Mouse (Mus musculus) embryonic facial prominence, embryonic 11.5 days (tissue): Measurements from ENCODE around the gene Ofcc1. TPM values are rescaled to one million over a fixed set of nuclear protein-coding genes. Genes with fewer than 3 reads are reported as not detected.

Experiments used
- ATAC-seq: fragments of 200-750 bp; cut with Nextera tagmentation; replicated peaks from 2 replicates; pipeline ENCODE4 v1.8.0; 2017; ENCODE audit warnings: low read depth; ENCODE audit not compliant: insufficient number of reproducible peaks, low FRiP score, low TSS enrichment
- DNase-seq: peaks from one replicate; pipeline ENCODE4 v3.0.0-alpha.2; 2015; ENCODE audit warnings: low spot score
- H3K27ac ChIP-seq: fragments of 300-500 bp; sonication (generic); replicated peaks from 2 replicates; pipeline ENCODE4 v1.5.1; 2014; ENCODE audit warnings: mild to moderate bottlenecking, low read depth, low read length, control low read depth
- H3K27me3 ChIP-seq: fragments of 300-500 bp; sonication (generic); 2 replicates; pipeline ENCODE4 v1.6.1; 2014; ENCODE audit warnings: mild to moderate bottlenecking, low read length, moderate library complexity, mixed read lengths; ENCODE audit not compliant: control insufficient read depth, insufficient read depth
- H3K36me3 ChIP-seq: fragments of 300-500 bp; sonication (generic); replicated peaks from 2 replicates; pipeline ENCODE4 v1.6.1; 2014; ENCODE audit warnings: low read depth, mild to moderate bottlenecking, low read length, moderate library complexity, mixed read lengths; ENCODE audit not compliant: control insufficient read depth, insufficient read depth
- H3K4me1 ChIP-seq: fragments of 300-500 bp; sonication (generic); 2 replicates; pipeline ENCODE4 v1.6.1; 2014; ENCODE audit warnings: low read length, mixed read lengths; ENCODE audit not compliant: control insufficient read depth, insufficient read depth
- H3K4me2 ChIP-seq: fragments of 300-500 bp; sonication (generic); 2 replicates; pipeline ENCODE4 v1.6.1; 2014; ENCODE audit warnings: low read depth, mild to moderate bottlenecking, control low read depth, low read length, moderate library complexity
- H3K4me3 ChIP-seq: fragments of 300-500 bp; sonication (generic); 2 replicates; pipeline ENCODE4 v1.5.1; 2014; ENCODE audit warnings: low read depth, low read length, control low read depth
- H3K9ac ChIP-seq: fragments of 300-500 bp; sonication (generic); replicated peaks from 2 replicates; pipeline ENCODE4 v1.6.1; 2014; ENCODE audit warnings: mild to moderate bottlenecking, control low read depth, low read length
- H3K9me3 ChIP-seq: fragments of 300-500 bp; sonication (generic); replicated peaks from 2 replicates; pipeline ENCODE4 v1.6.1; 2016; ENCODE audit warnings: mild to moderate bottlenecking, low read length, inconsistent platforms, mixed read lengths; ENCODE audit not compliant: control insufficient read depth
- WGBS: fragments of 180-500 bp; shearing (Covaris S2); extraction: QIAGEN DNeasy Blood & Tissue Kit; methylation state at CpG from one replicate; pipeline ENCODE4 v1.1.7; 2014; 5-methylcytosine and 5-hydroxymethylcytosine counted together
- polyA plus RNA-seq: library from polyadenylated mRNA; unstranded; fragments of >200 nt; fragmentation: Nextera tagmentation; extraction: Ambion mirVana; gene quantifications from 2 replicates; pipeline ENCODE4 v1.2.1, GENCODE M21; 2014

Ofcc1 gene
- polyA plus RNA-seq, 1 experiment from 2014 or later, result 0.08 TPM

- ATAC-seq, result no peak
- Histone ChIP-seq H3K27ac (no peak overlapping the region), H3K4me1 (no peaks in the 10 kb centered on the region), H3K4me2 (no peak overlapping the region), H3K9ac (no peak overlapping the region), H3K27me3 (no peaks in the 10 kb centered on the region), H3K9me3 (no peaks in the 10 kb centered on the region), H3K4me3 (no peak overlapping the region), H3K36me3 (no peaks in the 10 kb centered on the region)
- no peak for DNase-seq
- WGBS, result 92% methylated on average over 2 of the region's 2 CpGs
These were observed 237.4 kb downstream of the Ofcc1 start for GRCm38 (mm10) chr13:40123868-40124267.

- 65% methylated on average over 2 of the region's 2 CpGs for WGBS
- Histone ChIP-seq H3K27ac (no peak overlapping the region), H3K36me3 (no peaks in the 10 kb centered on the region), H3K4me2 (no peak overlapping the region), H3K4me1 (no peaks in the 10 kb centered on the region), H3K9me3 (no peaks in the 10 kb centered on the region), H3K9ac (no peak overlapping the region), H3K4me3 (no peak overlapping the region), H3K27me3 (no peaks in the 10 kb centered on the region)
- ATAC-seq (no peak), DNase-seq (no peak)
These were observed 248.9 kb downstream of the Ofcc1 start for GRCm38 (mm10) chr13:40112336-40112735.

GRCm38 (mm10) chr13:40076236-40076635, 285.0 kb downstream of the Ofcc1 start:
- H3K36me3 ChIP-seq, result no peaks in the 10 kb centered on the region
- no peak overlapping the region for H3K27ac ChIP-seq
- no peak overlapping the region for H3K4me2 ChIP-seq
- no peaks in the 10 kb centered on the region for H3K27me3 ChIP-seq
- WGBS, result 84% methylated on average over 4 of the region's 4 CpGs
- no peak overlapping the region for H3K4me3 ChIP-seq
- no peaks in the 10 kb centered on the region for H3K9me3 ChIP-seq
- no peak overlapping the region for H3K9ac ChIP-seq
- ATAC-seq, result no peak
- no peaks in the 10 kb centered on the region for H3K4me1 ChIP-seq
- DNase-seq, result no peak

- H3K9ac ChIP-seq, result no peak overlapping the region
- DNase-seq (no peak), ATAC-seq (no peak)
- H3K4me3 ChIP-seq, result no peak overlapping the region
- no peaks in the 10 kb centered on the region for H3K36me3 ChIP-seq
- H3K4me2 ChIP-seq, result no peak overlapping the region
- H3K27me3 ChIP-seq, result no peaks in the 10 kb centered on the region
- WGBS, result 60% methylated on average over 3 of the region's 3 CpGs
- H3K4me1 ChIP-seq, result no peaks in the 10 kb centered on the region
- no peaks in the 10 kb centered on the region for H3K9me3 ChIP-seq
- H3K27ac ChIP-seq, result no peak overlapping the region
These were observed 286.3 kb downstream of the Ofcc1 start for GRCm38 (mm10) chr13:40074850-40075416.

DNA sequence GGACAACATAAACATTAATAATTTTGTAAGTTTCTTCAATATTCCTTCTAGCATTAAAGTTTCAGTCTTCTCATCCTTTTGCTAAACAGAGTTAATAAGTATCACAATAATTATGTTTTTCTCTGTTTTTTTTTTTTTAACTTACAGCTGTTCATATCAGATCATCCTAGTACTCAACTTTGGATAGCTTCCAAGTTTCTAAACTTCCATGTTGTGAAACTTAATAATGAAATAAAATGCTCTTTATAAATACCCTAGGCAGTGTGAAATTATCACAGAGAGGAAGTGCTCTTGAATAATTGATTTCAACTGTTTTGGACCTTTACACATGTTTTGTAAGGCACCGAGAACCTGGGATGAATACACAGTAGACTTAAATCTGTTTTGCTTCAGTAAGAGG, 291.2 kb downstream of the Ofcc1 start:
- H3K4me2 ChIP-seq, result no peak overlapping the region
- no peaks in the 10 kb centered on the region for H3K36me3 ChIP-seq
- 86% methylated on average over 1 of the region's 1 CpGs for WGBS
- no peak overlapping the region for H3K4me3 ChIP-seq
- no peak overlapping the region for H3K9ac ChIP-seq
- no peaks in the 10 kb centered on the region for H3K4me1 ChIP-seq
- H3K9me3 ChIP-seq, result no peaks in the 10 kb centered on the region
- H3K27me3 ChIP-seq, result no peaks in the 10 kb centered on the region
- DNase-seq, result no peak
- no peak overlapping the region for H3K27ac ChIP-seq
- ATAC-seq, result no peak

DNA sequence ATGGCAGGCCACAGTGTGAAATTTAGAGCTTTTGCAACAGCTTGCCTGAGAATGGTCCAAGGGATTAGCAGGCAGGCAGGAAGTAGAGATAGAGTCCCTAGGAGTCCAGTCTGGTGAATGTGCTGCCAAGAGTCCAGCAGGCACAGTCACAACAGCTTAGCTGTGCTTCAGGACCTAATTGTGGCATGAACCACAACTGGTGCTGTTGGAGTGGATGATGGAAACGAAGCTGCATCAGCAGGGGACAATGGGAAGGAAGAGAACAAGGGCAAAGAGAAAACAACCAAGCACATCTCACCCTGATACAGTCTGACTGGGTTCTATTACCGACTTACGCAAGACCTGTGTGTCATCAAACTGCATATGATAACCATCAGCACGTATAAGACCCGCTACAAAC, 300.0 kb downstream of the Ofcc1 start:
- no peak for DNase-seq
- Histone ChIP-seq H3K27ac (no peak overlapping the region), H3K4me3 (no peak overlapping the region), H3K9ac (no peak overlapping the region), H3K4me1 (no peaks in the 10 kb centered on the region), H3K4me2 (no peak overlapping the region), H3K27me3 (no peaks in the 10 kb centered on the region), H3K36me3 (no peaks in the 10 kb centered on the region), H3K9me3 (no peaks in the 10 kb centered on the region)
- ATAC-seq, result no peak
- WGBS, result 84% methylated on average over 5 of the region's 5 CpGs

- no peaks in the 10 kb centered on the region for H3K27me3 ChIP-seq
- DNase-seq (no peak), ATAC-seq (no peak)
- no peak overlapping the region for H3K4me3 ChIP-seq
- no peaks in the 10 kb centered on the region for H3K4me1 ChIP-seq
- no peaks in the 10 kb centered on the region for H3K9me3 ChIP-seq
- no peak overlapping the region for H3K9ac ChIP-seq
- H3K36me3 ChIP-seq, result no peaks in the 10 kb centered on the region
- WGBS, result 89% methylated on average over 2 of the region's 2 CpGs
- H3K27ac ChIP-seq, result no peak overlapping the region
- no peak overlapping the region for H3K4me2 ChIP-seq
These were observed 323.4 kb downstream of the Ofcc1 start for GRCm38 (mm10) chr13:40037881-40038280.

- Histone ChIP-seq H3K4me2 (no peak overlapping the region), H3K4me3 (no peak overlapping the region), H3K9me3 (no peaks in the 10 kb centered on the region), H3K27ac (no peak overlapping the region), H3K9ac (no peak overlapping the region), H3K4me1 (no peaks in the 10 kb centered on the region), H3K27me3 (no peaks in the 10 kb centered on the region), H3K36me3 (no peaks in the 10 kb centered on the region)
- DNase-seq (no peak), ATAC-seq (no peak)
- 87% methylated on average over 17 of the region's 17 CpGs for WGBS
These were observed 324.1 kb downstream of the Ofcc1 start for GRCm38 (mm10) chr13:40036981-40037765.
